ENCODE assay signal across 8 mouse cellular contexts in the genomic region with DNA sequence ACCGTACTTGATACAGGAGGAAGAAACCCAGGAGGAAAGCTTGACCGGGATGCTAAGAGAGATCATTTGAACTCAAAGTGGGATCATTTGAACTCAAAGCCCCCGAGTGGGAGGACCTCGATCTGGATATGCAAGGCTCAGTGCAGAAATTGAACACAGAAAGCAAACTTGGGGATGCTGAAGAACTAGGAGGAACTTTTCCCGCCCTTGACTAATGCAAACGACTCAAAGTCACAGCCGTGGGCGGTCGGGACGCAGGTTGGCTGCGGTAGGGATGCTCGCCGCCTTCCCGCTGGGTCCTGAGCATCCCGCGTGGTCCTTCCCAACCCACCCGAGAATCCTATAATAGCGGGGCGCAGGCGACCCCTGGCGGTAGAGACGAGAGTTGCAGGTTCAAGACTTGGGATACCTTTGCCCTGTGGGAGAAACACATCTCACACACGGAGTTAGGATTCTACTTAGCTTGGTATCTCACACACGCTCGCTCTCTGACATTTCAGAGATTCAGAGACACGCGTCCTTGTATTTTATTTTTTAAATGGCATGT. TPM values are rescaled to one million over a fixed set of nuclear protein-coding genes. Genes with fewer than 3 reads are reported as not detected.
DNase-seq lines count a peak whose midpoint lies in the region; ATAC-seq lines count a peak whose summit lies in the region.

No protein-coding gene starts in this region.

- no peak for ATAC-seq in forebrain, embryonic 11.5 days (replicated peaks; ENCODE audit: low FRiP score)
- ATAC-seq in heart, embryonic 14.5 days (ENCODE audit: insufficient number of reproducible peaks, insufficient read depth, low FRiP score, low read depth) = peak; percentile 36; the same call in 1 of the 2 replicates
- ATAC-seq in liver, embryonic 11.5 days (replicated peaks; ENCODE audit: low FRiP score) = no peak
- no peak; the same call in 1 of the 2 replicates for ATAC-seq in stomach, embryonic 16.5 days (ENCODE audit: insufficient read depth, low FRiP score)

- H3K9me3 ChIP-seq in forebrain, embryonic 11.5 days (ENCODE audit: control insufficient read depth, low read length) = no peaks in the 10 kb centered on the region
- H3K9me3 ChIP-seq in heart, embryonic 14.5 days (ENCODE audit: control insufficient read depth, low read length) = no peaks in the 10 kb centered on the region
- no peaks in the 10 kb centered on the region for H3K9me3 ChIP-seq in liver, embryonic 11.5 days (ENCODE audit: control insufficient read depth, low read length)
- H3K9me3 ChIP-seq in stomach, embryonic 16.5 days (replicated peaks; ENCODE audit: control insufficient read depth, low read length) = no peaks in the 10 kb centered on the region

- H3K36me3 ChIP-seq in forebrain, embryonic 11.5 days (ENCODE audit: control insufficient read depth, insufficient read depth, low read length) = no peaks in the 10 kb centered on the region
- peaks cover 2% of the 10 kb centered on the region; the same call in 1 of the 2 replicates for H3K36me3 ChIP-seq in heart, embryonic 14.5 days (ENCODE audit: control insufficient read depth, insufficient read depth, low read length)
- H3K36me3 ChIP-seq in liver, embryonic 11.5 days (ENCODE audit: control insufficient read depth, insufficient read depth, low read length) = no peaks in the 10 kb centered on the region
- no peaks in the 10 kb centered on the region for H3K36me3 ChIP-seq in stomach, embryonic 16.5 days (ENCODE audit: control insufficient read depth, insufficient read depth, low read length)

- H3K9ac ChIP-seq in forebrain, embryonic 11.5 days (ENCODE audit: low read length) = peak overlapping the region; percentile 64
- peak overlapping the region; percentile 69 for H3K9ac ChIP-seq in heart, embryonic 14.5 days (ENCODE audit: low read length)
- H3K9ac ChIP-seq in liver, embryonic 11.5 days (ENCODE audit: low read depth, low read length) = no peak overlapping the region
- H3K9ac ChIP-seq in stomach, embryonic 16.5 days (ENCODE audit: low read length) = peak overlapping the region; percentile 75

- H3K27ac ChIP-seq in forebrain, embryonic 11.5 days (ENCODE audit: low read depth, low read length) = no peak overlapping the region
- peak overlapping the region; percentile 94 to 99 for H3K27ac ChIP-seq in heart, embryonic 14.5 days (replicated peaks in 1 of 2; ENCODE audit: control insufficient read depth in 1 of 2, insufficient read depth in 1 of 2, low read depth in 2 of 2, low read length in 2 of 2)
- no peak overlapping the region for H3K27ac ChIP-seq in liver, embryonic 11.5 days (ENCODE audit: low read depth, low read length)
- peak overlapping the region; percentile 80 for H3K27ac ChIP-seq in stomach, embryonic 16.5 days (ENCODE audit: low read length)

- WGBS in forebrain, embryonic 11.5 days = 0% methylated on average over 27 of the region's 27 CpGs
- 0% methylated on average over 27 of the region's 27 CpGs for WGBS in heart, embryonic 14.5 days
- WGBS in liver, embryonic 11.5 days = under 1% methylated on average over 27 of the region's 27 CpGs
- under 1% methylated on average over 27 of the region's 27 CpGs for WGBS in stomach, embryonic 16.5 days

- H3K4me3 ChIP-seq in forebrain, embryonic 11.5 days (ENCODE audit: low read depth, low read length) = peak overlapping the region; percentile 49
- H3K4me3 ChIP-seq in heart, embryonic 14.5 days (ENCODE audit: control insufficient read depth in 1 of 2, insufficient read depth in 1 of 2, low read depth in 1 of 2, low read length in 2 of 2) = peak overlapping the region; percentile 44 to 55
- peak overlapping the region; percentile 44 for H3K4me3 ChIP-seq in liver, embryonic 11.5 days (ENCODE audit: low read depth, low read length)
- H3K4me3 ChIP-seq in stomach, embryonic 16.5 days (replicated peaks; ENCODE audit: low read length) = peak overlapping the region; percentile 55

- H3K27me3 ChIP-seq in forebrain, embryonic 11.5 days (ENCODE audit: control insufficient read depth, insufficient read depth, low read length) = peaks cover 8% of the 10 kb centered on the region; the same call in 1 of the 2 replicates
- no peaks in the 10 kb centered on the region for H3K27me3 ChIP-seq in heart, embryonic 14.5 days (ENCODE audit: control insufficient read depth, insufficient read depth, low read length)
- peaks cover 22% of the 10 kb centered on the region for H3K27me3 ChIP-seq in liver, embryonic 11.5 days (replicated peaks; ENCODE audit: control insufficient read depth, insufficient read depth, low read length)
- H3K27me3 ChIP-seq in stomach, embryonic 16.5 days (ENCODE audit: control insufficient read depth, insufficient read depth, low read length) = 0 out of 2 replicates have a peak, but pooled peaks cover 5% of the 10 kb centered on the region

- H3K4me2 ChIP-seq in forebrain, embryonic 11.5 days (ENCODE audit: low read depth, low read length, severe bottlenecking) = peak overlapping the region; percentile 88
- H3K4me2 ChIP-seq in heart, embryonic 14.5 days (ENCODE audit: low read length) = peak overlapping the region; percentile 74
- H3K4me2 ChIP-seq in liver, embryonic 11.5 days = peak overlapping the region; percentile 69
- peak overlapping the region; percentile 94 for H3K4me2 ChIP-seq in stomach, embryonic 16.5 days (ENCODE audit: low read depth, low read length)

- peaks cover 9% of the 10 kb centered on the region for H3K4me1 ChIP-seq in forebrain, embryonic 11.5 days (replicated peaks; ENCODE audit: control insufficient read depth, insufficient read depth, low read length)
- peaks cover 31 to 42% of the 10 kb centered on the region in 2 experiments for H3K4me1 ChIP-seq in heart, embryonic 14.5 days (ENCODE audit: control insufficient read depth in 2 of 2, insufficient read depth in 2 of 2, low read length in 2 of 2)
- peaks cover 29% of the 10 kb centered on the region for H3K4me1 ChIP-seq in liver, embryonic 11.5 days (replicated peaks; ENCODE audit: control insufficient read depth, insufficient read depth, low read length)
- peaks cover 21% of the 10 kb centered on the region for H3K4me1 ChIP-seq in stomach, embryonic 16.5 days (ENCODE audit: control insufficient read depth, insufficient read depth, low read length)

- peak; percentile 76 for DNase-seq in 416B (ENCODE audit: low read depth)
- DNase-seq in brain, adult 2 months (ENCODE audit: low read depth, low spot score) = peak; percentile 92
- DNase-seq in forebrain, embryonic 11.5 days (ENCODE audit: low spot score) = peak; percentile 95
- peak; percentile 88 for DNase-seq in kidney, postnatal 14 days
- peak; percentile 84 for DNase-seq in liver, embryonic 11.5 days (ENCODE audit: low spot score)
- peak; percentile 88 for DNase-seq in naive thymus-derived CD4-positive, alpha-beta T cell, adult 2 months (ENCODE audit: low read depth)

RNA-seq across cellular contexts. Expression of a gene that starts 2.0 kb away (rescaled TPM):
- polyA plus RNA-seq in forebrain, embryonic 11.5 days (2014; fragmentation: Nextera tagmentation; extraction: Ambion mirVana) = 94.4 and 100 TPM in 2 replicates
- polyA plus RNA-seq in heart, embryonic 14.5 days (2014; fragmentation: Nextera tagmentation; extraction: Ambion mirVana) = 60.0 and 68.7 TPM in 2 replicates
- 46.4 and 46.8 TPM in 2 replicates for polyA plus RNA-seq in liver, embryonic 11.5 days (2014; fragmentation: Nextera tagmentation; extraction: Ambion mirVana)
- polyA plus RNA-seq in stomach, embryonic 16.5 days (2015; fragmentation: Nextera tagmentation; extraction: Ambion mirVana) = 61.4 and 66.5 TPM in 2 replicates

RNA-seq across cellular contexts. Expression of a gene that starts 16.7 kb away (rescaled TPM):
- 23.2 and 24.0 TPM in 2 replicates for polyA plus RNA-seq in forebrain, embryonic 11.5 days (2014; fragmentation: Nextera tagmentation; extraction: Ambion mirVana)
- polyA plus RNA-seq in heart, embryonic 14.5 days (2014; fragmentation: Nextera tagmentation; extraction: Ambion mirVana) = 12.7 and 15.7 TPM in 2 replicates
- polyA plus RNA-seq in liver, embryonic 11.5 days (2014; fragmentation: Nextera tagmentation; extraction: Ambion mirVana) = 28.7 and 30.2 TPM in 2 replicates
- polyA plus RNA-seq in stomach, embryonic 16.5 days (2015; fragmentation: Nextera tagmentation; extraction: Ambion mirVana) = 22.9 and 23.0 TPM in 2 replicates

RNA-seq across cellular contexts. Expression of a gene that starts 17.0 kb away (rescaled TPM):
- 5.8 and 6.4 TPM in 2 replicates for polyA plus RNA-seq in forebrain, embryonic 11.5 days (2014; fragmentation: Nextera tagmentation; extraction: Ambion mirVana)
- polyA plus RNA-seq in heart, embryonic 14.5 days (2014; fragmentation: Nextera tagmentation; extraction: Ambion mirVana) = 15.2 and 15.4 TPM in 2 replicates
- 3.9 and 4.2 TPM in 2 replicates for polyA plus RNA-seq in liver, embryonic 11.5 days (2014; fragmentation: Nextera tagmentation; extraction: Ambion mirVana)
- 7.8 and 9.6 TPM in 2 replicates for polyA plus RNA-seq in stomach, embryonic 16.5 days (2015; fragmentation: Nextera tagmentation; extraction: Ambion mirVana)

RNA-seq across cellular contexts. Expression of a gene that starts 32.7 kb away (rescaled TPM):
- polyA plus RNA-seq in forebrain, embryonic 11.5 days (2014; fragmentation: Nextera tagmentation; extraction: Ambion mirVana) = not detected in 2 replicates
- 0.22 TPM in 1 of 2 replicates, not detected in the other for polyA plus RNA-seq in heart, embryonic 14.5 days (2014; fragmentation: Nextera tagmentation; extraction: Ambion mirVana)
- polyA plus RNA-seq in liver, embryonic 11.5 days (2014; fragmentation: Nextera tagmentation; extraction: Ambion mirVana) = 0.07 TPM in 1 of 2 replicates, not detected in the other
- polyA plus RNA-seq in stomach, embryonic 16.5 days (2015; fragmentation: Nextera tagmentation; extraction: Ambion mirVana) = 0.25 and 0.27 TPM in 2 replicates

RNA-seq across cellular contexts. Expression of a gene that starts 39.3 kb away (rescaled TPM):
- 18.2 and 25.2 TPM in 2 replicates for polyA plus RNA-seq in forebrain, embryonic 11.5 days (2014; fragmentation: Nextera tagmentation; extraction: Ambion mirVana)
- 4.8 and 6.6 TPM in 2 replicates for polyA plus RNA-seq in heart, embryonic 14.5 days (2014; fragmentation: Nextera tagmentation; extraction: Ambion mirVana)
- polyA plus RNA-seq in liver, embryonic 11.5 days (2014; fragmentation: Nextera tagmentation; extraction: Ambion mirVana) = 14.0 and 15.6 TPM in 2 replicates
- 11.7 and 11.8 TPM in 2 replicates for polyA plus RNA-seq in stomach, embryonic 16.5 days (2015; fragmentation: Nextera tagmentation; extraction: Ambion mirVana)

Comparison
In these comparisons a context has a peak if more than half of its experiments do, and no peak if none do; other contexts are left out.
1. H3K27ac ChIP-seq: peak in heart, embryonic 14.5 days (2 of 2) and stomach, embryonic 16.5 days (single experiment); none in forebrain, embryonic 11.5 days (single experiment) and liver, embryonic 11.5 days (single experiment).
2. Peak in every context shown above with its lines, with median percentiles within 50 percentile points of each other: DNase-seq, H3K4me2 ChIP-seq and H3K4me3 ChIP-seq.